Mouse (Mus musculus) inflammation-experienced regulatory T-cells, adult 6 months (primary cell): ENCODE measurements around the gene Tmem164. TPM values are rescaled to one million over a fixed set of nuclear protein-coding genes. Genes with fewer than 3 reads are reported as not detected.
"Not testable (repeated sequence)": the region's sequence is repeated elsewhere in the genome, so short reads cannot be mapped to it uniquely, and the experiment has no call there.

Experiments
- ATAC-seq: one replicate; pipeline ENCODE4 v1.8.0; 2017
- polyA plus RNA-seq, 3 experiments: library from polyadenylated mRNA; unstranded; fragments of 100-300 nt; shearing (Covaris generic); gene quantifications; one replicate each; pipeline ENCODE4 v1.2.1; 2017

The Tmem164 gene
- polyA plus RNA-seq, result 10 to 100 TPM; 15.3 to 19.7 (median 18.9) TPM

DNA sequence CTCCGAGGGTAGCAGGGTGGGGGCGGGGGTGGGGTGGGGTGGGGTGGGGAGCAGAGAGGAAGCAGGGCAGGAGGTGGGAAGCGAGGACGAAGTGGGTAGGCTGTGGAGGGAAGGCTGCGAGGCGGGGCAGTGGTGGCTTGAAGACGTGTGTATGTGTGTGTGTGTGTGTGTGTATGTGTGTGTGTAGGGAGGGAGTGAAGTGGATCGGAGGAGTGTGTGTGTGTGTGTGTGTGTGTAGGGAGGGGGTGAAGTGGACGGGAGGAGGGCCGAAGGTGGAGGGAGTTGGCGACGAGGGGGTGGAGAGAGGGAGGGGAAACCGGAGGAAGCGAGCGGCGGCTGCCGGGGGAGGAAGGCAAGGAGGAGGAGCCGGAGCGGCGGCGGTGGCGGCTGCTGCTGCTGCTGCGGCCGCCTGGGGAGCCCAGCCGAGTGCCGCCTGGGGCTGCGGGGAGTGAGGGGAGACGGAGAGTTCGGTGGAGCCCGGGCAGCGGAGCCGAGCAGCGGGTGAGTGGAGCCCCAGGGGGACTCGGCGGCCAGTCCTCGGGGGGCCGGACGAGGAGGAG is at the start of gene Tmem164:
TSS of gene Tmem164 (plus strand) at position 351 of the 560 bp plus-strand sequence.
- peak; percentile 72 for ATAC-seq

DNA sequence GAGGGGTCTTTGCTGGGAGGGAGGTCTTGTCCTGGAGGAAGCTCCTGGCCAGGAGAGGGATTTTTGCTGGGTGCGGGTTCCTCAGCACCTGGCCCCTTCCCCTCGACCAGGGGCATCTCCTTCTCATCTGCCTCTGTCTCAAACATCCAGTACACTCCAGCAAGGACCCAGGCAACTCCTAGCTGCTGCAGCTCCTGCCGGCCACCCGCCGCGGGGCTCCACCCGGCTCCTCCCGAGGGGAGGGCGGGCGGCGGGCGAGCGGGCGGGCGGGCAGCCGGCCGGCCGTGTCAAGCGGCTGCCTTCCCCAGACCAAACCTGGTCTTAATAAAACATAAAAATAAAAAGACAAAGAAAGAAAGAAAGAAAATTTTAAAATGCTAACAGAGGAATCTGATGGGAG is 48.2 kb upstream of the Tmem164 start:
- not testable (repeated sequence) for ATAC-seq

DNA sequence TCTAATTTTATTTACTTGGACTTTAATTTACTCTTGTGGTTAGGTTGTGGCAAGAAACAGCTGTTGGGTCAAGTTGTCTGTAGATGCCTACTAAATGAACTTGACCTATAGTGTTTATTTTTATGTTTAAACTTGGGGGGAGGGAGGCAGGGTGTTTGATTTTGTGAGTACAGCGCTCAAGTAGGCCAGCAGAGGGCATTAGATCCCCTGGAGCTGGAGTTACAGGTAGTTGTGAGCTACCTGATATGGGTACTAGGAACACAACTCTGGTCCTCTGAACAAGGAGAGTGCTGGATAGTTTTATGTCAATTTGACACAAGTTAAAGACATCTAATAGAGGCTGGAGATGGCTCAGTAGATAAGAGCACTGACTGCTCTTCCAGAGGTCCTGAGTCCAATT is 34.0 kb upstream of the Tmem164 start:
- ATAC-seq, result no peak

- no peak for ATAC-seq
These were observed 31.0 kb upstream of the Tmem164 start for GRCm38 (mm10) chrX:142650117-142650764.

- ATAC-seq, result no peak
These were observed 16.3 kb upstream of the Tmem164 start for GRCm38 (mm10) chrX:142664704-142665422.

GRCm38 (mm10) chrX:142665423-142665805 is 15.8 kb upstream of the Tmem164 start:
- no peak for ATAC-seq

DNA sequence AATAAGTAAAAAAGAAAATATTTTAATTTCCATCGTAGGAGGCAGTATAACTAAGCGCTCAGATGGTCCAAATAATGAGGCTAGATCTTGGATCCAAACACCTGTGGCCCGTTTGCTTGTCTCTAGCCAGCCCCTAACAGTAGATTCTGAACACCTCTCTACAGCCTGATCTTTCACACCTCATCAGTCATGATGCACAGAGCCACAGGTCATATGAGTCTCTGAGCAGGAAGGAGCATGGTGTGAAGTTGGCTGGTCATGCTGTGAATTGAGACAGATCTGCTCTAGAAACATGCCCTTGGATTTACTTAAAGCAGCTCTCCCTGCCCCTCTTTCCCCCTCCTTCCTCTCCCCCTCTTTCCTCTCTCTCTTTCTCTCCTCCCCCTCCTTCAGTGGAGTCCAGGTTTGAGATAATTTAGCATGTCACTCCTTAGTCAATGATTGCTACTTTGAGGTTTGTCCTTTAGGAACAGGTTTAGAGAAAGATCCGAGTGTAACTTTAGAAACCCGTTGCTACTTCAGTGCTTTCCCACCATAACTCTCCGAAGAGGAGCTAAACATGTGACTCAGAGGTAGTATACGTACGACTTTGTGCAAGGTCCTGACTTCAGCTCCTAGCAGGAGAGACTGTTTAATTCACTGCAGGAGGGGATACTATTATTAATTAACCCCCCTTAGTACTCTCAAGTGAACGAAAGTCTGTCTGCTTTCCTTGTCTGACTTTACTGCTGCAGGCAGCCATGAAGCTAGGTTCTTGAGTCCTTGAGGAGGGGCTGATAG is 11.7 kb upstream of the Tmem164 start:
- ATAC-seq, result no peak

GRCm38 (mm10) chrX:142670121-142670520 is 11.1 kb upstream of the Tmem164 start:
- ATAC-seq, result no peak

DNA sequence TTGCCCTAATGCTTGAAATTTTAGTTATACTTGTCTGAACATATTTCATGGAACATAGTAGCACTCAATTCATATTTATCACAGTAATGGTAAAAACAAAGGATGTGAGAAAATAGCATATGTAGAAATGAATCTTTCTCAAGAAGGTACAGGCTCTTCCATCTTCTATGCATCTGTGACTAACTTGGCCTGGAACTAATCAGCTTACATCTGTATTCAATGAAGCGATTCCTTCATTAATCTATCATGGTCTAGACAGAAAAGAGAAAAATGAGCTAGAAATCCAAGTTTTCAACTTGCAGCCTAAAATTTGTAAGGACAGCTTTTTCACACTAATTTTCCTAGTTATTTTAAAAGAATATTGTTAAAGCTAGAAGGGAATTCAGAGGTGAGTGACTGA is 10.1 kb upstream of the Tmem164 start:
- no peak for ATAC-seq

DNA sequence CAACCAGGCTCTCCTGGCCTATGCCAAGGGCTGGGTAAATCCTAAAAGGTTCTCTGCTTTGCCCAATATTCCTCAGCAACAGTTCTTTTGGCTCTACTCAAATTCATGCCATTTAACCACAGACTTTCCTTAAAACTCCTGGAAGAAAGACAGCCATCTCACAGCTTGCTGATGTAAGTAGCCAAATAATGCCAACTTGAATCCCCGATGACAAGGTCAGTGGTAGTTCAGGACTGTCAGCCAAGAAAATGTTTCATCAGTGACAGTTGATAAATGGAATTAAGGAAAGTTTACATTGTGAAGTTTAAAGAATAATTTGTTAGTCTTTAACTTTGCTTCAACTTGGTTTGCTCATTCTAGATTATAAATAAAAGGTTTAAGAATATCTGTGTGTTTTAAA is 8.5 kb upstream of the Tmem164 start:
- ATAC-seq, result no peak

DNA sequence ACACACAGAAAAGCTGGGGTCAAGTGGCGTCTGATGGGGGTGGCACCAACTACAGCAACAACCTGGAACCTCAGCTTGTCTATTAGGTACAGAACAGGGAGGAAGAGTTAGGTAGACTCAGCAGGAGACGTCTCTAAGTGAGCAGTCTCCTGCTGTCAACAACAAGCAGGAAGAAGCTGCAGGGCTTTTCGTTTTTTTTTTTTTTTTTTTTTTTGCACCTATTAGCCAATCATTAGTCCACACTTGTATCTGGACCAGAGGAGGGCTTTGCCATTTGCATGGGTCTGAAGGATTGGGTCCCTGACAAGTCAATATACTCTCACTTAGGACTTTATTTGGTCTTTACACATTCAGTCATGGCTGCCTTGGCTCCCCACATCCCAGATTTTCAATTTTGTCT is 4.0 kb upstream of the Tmem164 start:
- no peak for ATAC-seq

GRCm38 (mm10) chrX:142678499-142679474 is 2.4 kb upstream of the Tmem164 start:
- ATAC-seq, result no peak

- ATAC-seq, result no peak
These were observed 1.5 kb upstream of the Tmem164 start for GRCm38 (mm10) chrX:142679502-142680250.

GRCm38 (mm10) chrX:142680391-142681055 is 683 bp upstream of the Tmem164 start:
- no peak for ATAC-seq

DNA sequence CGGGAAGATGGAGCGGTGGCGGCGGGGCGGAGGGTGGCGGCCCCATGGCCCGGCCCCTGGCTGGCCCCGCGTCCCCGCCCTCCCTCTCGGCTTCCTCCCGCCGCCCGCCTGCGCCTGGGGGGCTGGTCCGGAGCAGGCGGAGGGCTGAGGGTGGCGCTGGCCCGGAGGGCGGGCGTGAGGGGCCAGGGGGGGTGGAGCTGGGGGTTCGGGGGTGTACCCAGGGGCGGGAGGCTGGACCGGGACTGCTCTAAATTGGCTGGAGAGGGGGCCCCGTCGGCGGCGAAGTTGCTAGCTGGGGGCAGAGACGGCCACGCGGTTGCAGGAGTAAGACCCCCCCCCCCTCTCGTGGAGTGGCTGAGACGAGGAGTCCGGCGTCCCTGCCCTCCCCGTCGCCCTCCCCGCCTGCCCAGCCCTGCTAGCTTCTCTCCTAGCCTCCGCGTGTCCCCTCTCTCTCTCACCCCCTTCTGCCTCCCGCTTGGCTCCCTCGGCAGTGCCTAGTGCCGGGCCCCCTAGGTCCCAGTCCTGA is 473 bp downstream of the Tmem164 start:
- ATAC-seq, result peak; percentile 27

- ATAC-seq, result peak; percentile 27
These were observed 1.1 kb downstream of the Tmem164 start for GRCm38 (mm10) chrX:142682176-142682820.

DNA sequence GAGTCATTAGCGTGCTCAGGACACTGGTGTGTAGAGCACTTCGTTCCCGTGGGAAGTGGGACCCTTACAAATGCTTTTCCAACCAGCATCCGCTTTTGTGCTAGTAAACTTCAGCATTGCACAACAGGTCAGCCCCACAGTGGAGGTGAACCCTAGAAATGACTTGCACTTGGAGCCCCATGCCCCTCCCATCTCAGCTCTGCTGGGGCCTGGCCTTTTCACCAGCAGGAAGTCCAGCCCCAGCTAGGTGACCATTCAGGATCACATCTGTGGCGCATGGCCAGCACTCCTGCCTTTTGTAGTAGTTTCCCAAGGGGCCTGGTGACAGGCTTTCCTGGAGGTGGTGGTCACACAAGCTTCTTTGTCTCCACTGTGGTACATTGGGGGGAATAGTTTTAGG is 1.8 kb downstream of the Tmem164 start:
- no peak for ATAC-seq

DNA sequence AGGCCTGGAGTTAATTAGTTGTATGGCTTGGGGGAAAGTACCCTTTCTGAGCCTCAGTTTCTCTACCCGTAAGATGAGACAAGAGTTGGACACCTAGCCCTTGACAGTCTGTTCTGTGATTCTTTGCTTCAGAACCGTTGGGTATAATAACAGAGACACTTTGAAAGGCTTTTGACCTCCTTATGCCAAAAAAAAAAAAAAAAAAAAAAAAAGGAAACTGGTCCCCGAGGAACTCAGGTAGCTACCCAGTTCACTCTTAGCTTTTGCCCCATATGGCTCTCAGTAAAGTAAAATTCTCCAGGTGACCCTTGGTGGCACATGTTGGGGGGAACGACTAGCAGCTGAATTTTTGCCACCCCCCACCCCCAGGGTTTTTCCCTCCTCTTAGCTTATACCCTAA is 3.5 kb downstream of the Tmem164 start:
- no peak for ATAC-seq

DNA sequence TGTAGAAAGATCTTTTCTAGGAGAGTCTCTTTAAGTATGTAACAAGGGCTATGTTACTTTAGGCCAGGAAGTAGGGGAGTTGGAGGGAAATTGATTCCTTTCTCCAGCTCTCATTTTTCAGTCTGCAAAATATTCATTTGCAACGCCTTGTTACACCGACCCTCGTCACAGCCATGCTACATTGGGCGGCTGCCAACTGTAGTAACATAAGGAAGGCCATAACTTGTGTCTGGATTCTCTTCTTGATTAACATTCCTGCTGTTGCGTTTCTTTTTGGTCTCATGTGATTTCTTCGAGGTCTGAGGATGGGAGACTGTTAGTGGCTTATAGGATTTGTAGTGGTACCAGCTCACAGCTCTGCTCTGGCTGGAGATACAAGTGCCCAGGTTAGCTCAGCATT is 4.5 kb downstream of the Tmem164 start:
- no peak for ATAC-seq

GRCm38 (mm10) chrX:142688509-142688908 is 7.3 kb downstream of the Tmem164 start:
- no peak for ATAC-seq
